Mouse (Mus musculus) layer of hippocampus, postnatal 36 days (tissue): ENCODE measurements around the gene Chrna10. TPM values are rescaled to one million over a fixed set of nuclear protein-coding genes. Genes with fewer than 3 reads are reported as not detected.

Source experiments
- DNase-seq, 2 experiments: peaks; one replicate each; pipeline ENCODE4 v3.0.0; 2022
- total RNA-seq, 2 experiments: library from RNA; stranded (reverse); gene quantifications; 2 replicates each; pipeline ENCODE4 v1.2.3; 2021

Gene Chrna10
- total RNA-seq: not detected

- no peak for DNase-seq
These were observed at the start of gene Chrna10 for GRCm38 (mm10) chr7:102116579-102117331. Chrna10 (minus strand) TSS chr7:102116828.

GRCm38 (mm10) chr7:102153691-102154090 lies 37.1 kb upstream of the Chrna10 start:
- no peak for DNase-seq

GRCm38 (mm10) chr7:102137898-102138297 lies 21.3 kb upstream of the Chrna10 start:
- no peak for DNase-seq

GRCm38 (mm10) chr7:102137464-102137863 lies 20.8 kb upstream of the Chrna10 start:
- no peak for DNase-seq

- no peak for DNase-seq
These were observed 15.8 kb upstream of the Chrna10 start for GRCm38 (mm10) chr7:102132395-102132794.

- no peak for DNase-seq
These were observed 3.7 kb upstream of the Chrna10 start for GRCm38 (mm10) chr7:102120326-102120725.

GRCm38 (mm10) chr7:102117382-102117781 lies 754 bp upstream of the Chrna10 start:
- DNase-seq: no peak

GRCm38 (mm10) chr7:102113151-102113729 lies 3.4 kb downstream of the Chrna10 start:
- DNase-seq: no peak

- DNase-seq: no peak
These were observed 6.9 kb downstream of the Chrna10 start for GRCm38 (mm10) chr7:102109746-102110145.

- DNase-seq: no peak
These were observed 7.5 kb downstream of the Chrna10 start, which contains the start of gene Art5 for GRCm38 (mm10) chr7:102109171-102109570. Art5 (minus strand) TSS chr7:102109489.

- DNase-seq: no peak
These were observed 8.4 kb downstream of the Chrna10 start for GRCm38 (mm10) chr7:102108206-102108605.

GRCm38 (mm10) chr7:102106700-102107141 lies 9.9 kb downstream of the Chrna10 start:
- DNase-seq: no peak

- DNase-seq: no peak
These were observed 12.5 kb downstream of the Chrna10 start for GRCm38 (mm10) chr7:102104126-102104525.

- no peak for DNase-seq
These were observed 13.1 kb downstream of the Chrna10 start for GRCm38 (mm10) chr7:102103555-102103954.

- DNase-seq: no peak
These were observed 13.9 kb downstream of the Chrna10 start for GRCm38 (mm10) chr7:102102696-102103095.

GRCm38 (mm10) chr7:102102241-102102640 lies 14.4 kb downstream of the Chrna10 start:
- DNase-seq: no peak

GRCm38 (mm10) chr7:102101487-102101886 lies 15.1 kb downstream of the Chrna10 start, which contains the start of gene Art1:
Art1 (plus strand) TSS chr7:102101743.
- DNase-seq: no peak

GRCm38 (mm10) chr7:102100868-102101267 lies 15.8 kb downstream of the Chrna10 start:
- DNase-seq: no peak

GRCm38 (mm10) chr7:102099760-102100661 lies 16.6 kb downstream of the Chrna10 start:
- DNase-seq: no peak

GRCm38 (mm10) chr7:102087336-102087735 lies 29.3 kb downstream of the Chrna10 start:
- no peak for DNase-seq

- no peak for DNase-seq
These were observed 32.5 kb downstream of the Chrna10 start for GRCm38 (mm10) chr7:102084041-102084696.

- DNase-seq: no peak
These were observed 33.8 kb downstream of the Chrna10 start, which contains the start of gene Trpc2 for GRCm38 (mm10) chr7:102082816-102083215. Trpc2 (plus strand) TSS chr7:102083116.
